Mouse (Mus musculus): ENCODE data around the gene Olfr156. TPM values are rescaled to one million over a fixed set of nuclear protein-coding genes. Genes with fewer than 3 reads are reported as not detected.

Olfr156 gene
- polyA plus RNA-seq, 1 experiment, result not detected

DNA sequence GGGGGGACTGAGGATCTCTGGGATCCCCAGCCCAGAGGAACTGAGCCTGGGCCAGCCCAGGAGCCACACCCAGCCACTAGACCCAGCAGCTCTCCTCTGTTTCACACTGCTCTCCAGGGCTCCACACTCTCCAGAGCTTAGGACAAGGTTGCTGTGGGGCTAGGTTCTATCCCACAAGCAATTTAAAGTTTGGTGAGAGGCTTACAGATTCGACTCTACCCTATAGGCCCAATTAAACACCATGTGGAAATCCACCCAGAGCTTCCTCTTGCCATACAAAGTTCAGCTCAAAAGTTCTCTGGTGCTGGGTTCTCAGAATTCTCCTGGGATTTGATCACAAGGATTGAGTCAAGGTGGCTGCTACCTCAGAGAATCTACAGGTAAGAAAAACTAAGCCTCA, 16.4 kb upstream of the Olfr156 start, which contains the start of gene Olfr157:
TSS of gene Olfr157 (minus strand) at position 101 of the 400 bp plus-strand sequence.
- Histone ChIP-seq H3K36me3 (ENCODE audit: control insufficient read depth, insufficient read depth, low read length) (no peaks in the 10 kb centered on the region), H3K4me3 (ENCODE audit: insufficient read depth, low read depth, low read length) (no peak within 1 kb of the TSS), H3K27ac (ENCODE audit: insufficient read depth, low read depth, low read length) (no peak within 1 kb of the TSS), H3K4me1 (ENCODE audit: control insufficient read depth, insufficient read depth, low read length) (no peaks in the 10 kb centered on the region), H3K27me3 (replicated peaks; ENCODE audit: control insufficient read depth, insufficient read depth, low read length) (no peaks in the 10 kb centered on the region)
- 73% methylated on average over 1 of the region's 1 CpGs for WGBS
- TF ChIP-seq POLR2A (IDR thresholded peaks at IDR 0.05; ENCODE audit: low read depth, low read length) (no peak), CTCF (conservative IDR thresholded peaks at IDR 0.05; ENCODE audit: insufficient read depth, insufficient read length, low read depth, low read length) (no peak)
- no peak for DNase-seq

DNA sequence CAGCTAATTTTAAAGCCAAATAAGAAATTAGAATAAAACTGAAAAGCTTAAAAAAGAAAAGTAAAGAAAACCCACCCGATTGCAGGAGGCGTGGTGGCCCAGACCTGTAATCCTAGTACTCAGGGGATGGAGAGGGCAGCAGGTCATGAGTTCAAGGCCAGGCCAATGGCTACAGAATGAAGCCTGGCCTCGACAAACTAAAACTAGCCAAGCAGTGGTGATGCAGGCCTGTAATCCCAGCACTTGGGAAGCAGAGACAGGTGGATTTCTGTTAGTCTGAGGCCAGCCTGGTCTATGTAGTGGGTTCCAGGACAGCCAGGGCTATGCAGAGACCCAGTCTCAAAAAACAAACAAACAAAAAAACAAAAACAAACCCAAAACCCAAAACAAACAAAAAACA, 14.6 kb upstream of the Olfr156 start:
- WGBS, result 65% methylated on average over 3 of the region's 3 CpGs

DNA sequence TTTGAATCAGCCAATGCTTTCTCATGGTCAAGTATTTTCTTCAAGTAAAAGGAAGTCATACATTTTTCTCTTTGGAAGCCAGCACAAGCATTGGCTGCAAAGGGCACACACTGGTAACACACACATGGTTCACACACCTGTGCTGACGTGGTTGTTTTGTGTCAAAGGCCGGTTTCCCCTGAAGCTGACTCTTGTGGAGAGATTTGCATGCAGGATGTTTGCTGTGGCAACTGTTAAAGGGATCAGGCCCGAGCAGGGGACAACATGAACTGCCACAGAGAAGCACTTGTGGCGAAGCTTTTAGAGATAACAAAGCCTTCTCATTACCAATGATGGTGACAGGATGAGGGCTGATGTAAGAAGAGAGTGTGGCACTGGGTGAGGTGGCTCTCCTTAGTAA, 11.1 kb upstream of the Olfr156 start:
- TF ChIP-seq POLR2A (IDR thresholded peaks at IDR 0.05; ENCODE audit: low read depth, low read length), result no peak
- TF ChIP-seq CTCF (conservative IDR thresholded peaks at IDR 0.05; ENCODE audit: insufficient read depth, insufficient read length, low read depth, low read length), result no peak
- H3K4me1 ChIP-seq (ENCODE audit: control insufficient read depth, insufficient read depth, low read length), result no peaks in the 10 kb centered on the region
- no peaks in the 10 kb centered on the region for H3K27me3 ChIP-seq (replicated peaks; ENCODE audit: control insufficient read depth, insufficient read depth, low read length)
- no peaks in the 10 kb centered on the region for H3K36me3 ChIP-seq (ENCODE audit: control insufficient read depth, insufficient read depth, low read length)
- WGBS, result 82% methylated on average over 4 of the region's 4 CpGs
- no peak overlapping the region for H3K27ac ChIP-seq (ENCODE audit: insufficient read depth, low read depth, low read length)
- H3K4me3 ChIP-seq (ENCODE audit: insufficient read depth, low read depth, low read length), result no peak overlapping the region
- DNase-seq, result no peak

More for the DNA sequence above, 14.6 kb upstream of the Olfr156 start:
- no peaks in the 10 kb centered on the region for H3K36me3 ChIP-seq (ENCODE audit: control insufficient read depth, insufficient read depth, low read length)
- no peak overlapping the region for H3K27ac ChIP-seq (ENCODE audit: insufficient read depth, low read depth, low read length)
- DNase-seq, result no peak
- no peaks in the 10 kb centered on the region for H3K27me3 ChIP-seq (replicated peaks; ENCODE audit: control insufficient read depth, insufficient read depth, low read length)
- H3K4me1 ChIP-seq (ENCODE audit: control insufficient read depth, insufficient read depth, low read length), result no peaks in the 10 kb centered on the region
- no peak for TF ChIP-seq POLR2A (IDR thresholded peaks at IDR 0.05; ENCODE audit: low read depth, low read length)
- TF ChIP-seq CTCF (conservative IDR thresholded peaks at IDR 0.05; ENCODE audit: insufficient read depth, insufficient read length, low read depth, low read length), result no peak
- H3K4me3 ChIP-seq (ENCODE audit: insufficient read depth, low read depth, low read length), result no peak overlapping the region

DNA sequence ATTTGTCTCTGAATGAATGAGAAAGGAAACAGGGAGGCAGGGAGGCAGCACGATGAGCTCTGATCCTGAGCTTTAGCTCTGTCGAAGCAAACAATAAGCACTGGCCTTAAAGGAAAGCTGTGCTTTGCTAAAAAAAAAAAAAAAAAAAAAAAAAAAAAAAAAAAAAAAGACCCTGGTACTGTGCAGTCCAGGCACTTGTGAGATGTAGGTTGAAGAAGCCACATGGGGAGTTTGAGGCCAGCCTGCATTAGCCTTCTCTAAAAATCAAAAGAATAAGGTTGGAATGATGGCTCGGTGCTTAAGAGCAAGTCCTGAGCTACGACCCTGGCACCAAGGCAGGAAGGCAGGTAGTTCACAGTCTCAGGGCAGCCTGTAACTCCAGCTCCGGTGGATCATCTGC, 10.1 kb upstream of the Olfr156 start:
- Histone ChIP-seq H3K36me3 (ENCODE audit: control insufficient read depth, insufficient read depth, low read length) (no peaks in the 10 kb centered on the region), H3K4me3 (ENCODE audit: insufficient read depth, low read depth, low read length) (no peak overlapping the region), H3K4me1 (ENCODE audit: control insufficient read depth, insufficient read depth, low read length) (no peaks in the 10 kb centered on the region), H3K27ac (ENCODE audit: insufficient read depth, low read depth, low read length) (no peak overlapping the region), H3K27me3 (replicated peaks; ENCODE audit: control insufficient read depth, insufficient read depth, low read length) (no peaks in the 10 kb centered on the region)
- 67% methylated on average over 5 of the region's 5 CpGs for WGBS
- no peak for DNase-seq
- TF ChIP-seq POLR2A (IDR thresholded peaks at IDR 0.05; ENCODE audit: low read depth, low read length) (no peak), CTCF (conservative IDR thresholded peaks at IDR 0.05; ENCODE audit: insufficient read depth, insufficient read length, low read depth, low read length) (no peak)

DNA sequence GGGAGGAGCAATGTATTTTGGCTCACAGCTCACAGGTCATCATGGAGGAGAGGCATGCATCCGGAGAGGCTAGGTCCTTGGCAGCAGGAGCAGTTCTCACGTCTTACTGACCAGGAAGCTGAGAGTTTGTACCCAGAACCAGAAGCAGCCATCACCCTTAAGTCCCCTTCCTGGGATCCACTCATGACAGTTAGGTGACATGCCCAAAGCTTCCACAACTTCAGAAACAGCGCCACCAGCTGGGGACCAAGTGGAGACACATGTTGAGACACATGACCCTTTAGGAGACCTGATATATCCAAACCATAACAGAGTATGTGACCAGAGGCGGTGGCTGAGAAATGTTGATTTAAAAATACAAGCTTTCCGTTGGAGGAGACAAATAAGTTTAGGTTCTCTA, 8.3 kb upstream of the Olfr156 start:
- TF ChIP-seq POLR2A (IDR thresholded peaks at IDR 0.05; ENCODE audit: low read depth, low read length), result no peak
- peak; percentile 15; the same call in 1 of the 2 replicates for TF ChIP-seq CTCF (conservative IDR thresholded peaks at IDR 0.05; ENCODE audit: insufficient read depth, insufficient read length, low read depth, low read length)
- no peak overlapping the region for H3K4me3 ChIP-seq (ENCODE audit: insufficient read depth, low read depth, low read length)
- H3K27me3 ChIP-seq (replicated peaks; ENCODE audit: control insufficient read depth, insufficient read depth, low read length), result no peaks in the 10 kb centered on the region
- H3K36me3 ChIP-seq (ENCODE audit: control insufficient read depth, insufficient read depth, low read length), result no peaks in the 10 kb centered on the region
- no peaks in the 10 kb centered on the region for H3K4me1 ChIP-seq (ENCODE audit: control insufficient read depth, insufficient read depth, low read length)
- no peak for DNase-seq
- H3K27ac ChIP-seq (ENCODE audit: insufficient read depth, low read depth, low read length), result no peak overlapping the region
- 70% methylated on average over 5 of the region's 5 CpGs for WGBS

DNA sequence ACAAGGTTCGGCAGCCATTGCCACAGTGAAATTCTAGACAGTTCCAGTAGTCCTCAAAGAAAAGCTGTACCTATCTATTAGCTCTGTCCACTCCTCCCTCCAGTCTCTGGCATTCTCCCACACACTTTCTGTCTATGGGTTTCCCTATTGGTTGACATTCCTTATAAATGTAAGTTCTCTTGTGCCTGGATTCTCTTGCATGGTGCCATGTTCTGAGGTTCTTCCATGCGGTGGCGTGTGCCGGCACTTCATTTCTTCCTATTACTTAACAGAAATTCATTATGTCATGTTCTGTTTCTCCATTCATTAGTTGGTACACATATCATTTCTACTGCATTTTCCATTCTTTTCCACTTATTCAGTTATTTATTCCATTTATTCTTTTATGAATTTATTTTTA, 5.1 kb upstream of the Olfr156 start:
- no peak for TF ChIP-seq POLR2A (IDR thresholded peaks at IDR 0.05; ENCODE audit: low read depth, low read length)
- TF ChIP-seq CTCF (conservative IDR thresholded peaks at IDR 0.05; ENCODE audit: insufficient read depth, insufficient read length, low read depth, low read length), result no peak
- no peak for DNase-seq
- H3K4me3 ChIP-seq (ENCODE audit: insufficient read depth, low read depth, low read length), result no peak overlapping the region
- no peaks in the 10 kb centered on the region for H3K4me1 ChIP-seq (ENCODE audit: control insufficient read depth, insufficient read depth, low read length)
- no peaks in the 10 kb centered on the region for H3K36me3 ChIP-seq (ENCODE audit: control insufficient read depth, insufficient read depth, low read length)
- H3K27ac ChIP-seq (ENCODE audit: insufficient read depth, low read depth, low read length), result no peak overlapping the region
- 75% methylated on average over 4 of the region's 4 CpGs for WGBS
- no peaks in the 10 kb centered on the region for H3K27me3 ChIP-seq (replicated peaks; ENCODE audit: control insufficient read depth, insufficient read depth, low read length)

DNA sequence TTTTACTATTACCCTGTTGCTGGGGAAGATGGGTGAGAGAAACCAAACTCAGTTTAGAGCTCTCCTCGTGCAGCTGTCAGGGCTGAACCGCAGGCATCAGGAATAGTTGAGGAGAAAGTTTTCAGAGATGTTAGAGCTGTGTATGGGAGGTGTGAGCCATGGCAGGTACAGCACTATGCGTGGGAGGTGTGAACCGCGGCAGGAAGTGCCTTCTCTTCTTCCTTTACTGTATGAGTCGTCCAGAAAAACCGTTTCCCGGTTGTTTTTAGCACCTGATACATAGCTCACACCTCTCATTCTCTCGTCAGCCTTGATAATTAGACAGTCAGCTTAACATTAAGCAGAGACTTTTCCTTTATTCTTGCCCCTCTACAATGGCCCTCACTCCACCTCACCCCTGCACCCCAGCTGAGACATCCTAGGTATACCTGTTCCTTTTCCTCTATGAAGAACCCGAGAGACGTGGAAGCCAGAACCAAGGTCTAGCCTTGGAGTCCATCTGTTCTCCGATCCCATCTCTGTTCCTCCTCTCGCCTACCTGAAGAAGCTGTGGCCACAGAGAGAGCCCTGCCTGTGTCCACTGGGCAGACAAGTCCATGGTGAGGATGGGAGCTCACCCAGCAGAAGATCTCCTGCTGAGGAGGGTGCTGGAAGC, 672 bp downstream of the Olfr156 start:
- no peaks in the 10 kb centered on the region for H3K4me1 ChIP-seq (ENCODE audit: control insufficient read depth, insufficient read depth, low read length)
- no peak for TF ChIP-seq CTCF (conservative IDR thresholded peaks at IDR 0.05; ENCODE audit: insufficient read depth, insufficient read length, low read depth, low read length)
- no peak for TF ChIP-seq POLR2A (IDR thresholded peaks at IDR 0.05; ENCODE audit: low read depth, low read length)
- no peaks in the 10 kb centered on the region for H3K27me3 ChIP-seq (replicated peaks; ENCODE audit: control insufficient read depth, insufficient read depth, low read length)
- H3K36me3 ChIP-seq (ENCODE audit: control insufficient read depth, insufficient read depth, low read length), result no peaks in the 10 kb centered on the region
- H3K27ac ChIP-seq (ENCODE audit: insufficient read depth, low read depth, low read length), result no peak overlapping the region
- no peak for DNase-seq
- WGBS, result 74% methylated on average over 13 of the region's 13 CpGs
- H3K4me3 ChIP-seq (ENCODE audit: insufficient read depth, low read depth, low read length), result no peak overlapping the region

Data from kidney, adult 2 months (tissue).